Comparison of ENCODE assay signal across 8 mouse cellular contexts in genomic region chr11:119393483-119393804, GRCm38 (mm10). TPM values are rescaled to one million over a fixed set of nuclear protein-coding genes. Genes with fewer than 3 reads are reported as not detected.
DNase-seq lines count a peak whose midpoint lies in the region; ATAC-seq and TF ChIP-seq lines count a peak whose summit lies in the region.

No protein-coding gene starts in this region.

- H3K9me3 ChIP-seq in lung, embryonic 14.5 days (ENCODE audit: low read depth, low read length): no peaks in the 10 kb centered on the region
- H3K9me3 ChIP-seq in embryonic facial prominence, embryonic 14.5 days (ENCODE audit: control insufficient read depth, low read length): no peaks in the 10 kb centered on the region
- H3K9me3 ChIP-seq in intestine, embryonic 15.5 days: no peaks in the 10 kb centered on the region
- no peaks in the 10 kb centered on the region for H3K9me3 ChIP-seq in neural tube, embryonic 14.5 days (ENCODE audit: control insufficient read depth, low read length)

- peaks cover 12% of the 10 kb centered on the region for H3K4me1 ChIP-seq in lung, embryonic 14.5 days (ENCODE audit: insufficient read depth)
- peaks cover 10% of the 10 kb centered on the region for H3K4me1 ChIP-seq in embryonic facial prominence, embryonic 14.5 days (ENCODE audit: control insufficient read depth, insufficient read depth, low read length)
- peaks cover 29% of the 10 kb centered on the region for H3K4me1 ChIP-seq in intestine, embryonic 15.5 days (replicated peaks)
- peaks cover 10% of the 10 kb centered on the region; the same call in 1 of the 2 replicates for H3K4me1 ChIP-seq in neural tube, embryonic 14.5 days (ENCODE audit: control insufficient read depth, insufficient read depth, low read length)

- peak overlapping the region; percentile 70; the same call in 1 of the 2 replicates for H3K27ac ChIP-seq in lung, embryonic 14.5 days (ENCODE audit: low read depth)
- H3K27ac ChIP-seq in embryonic facial prominence, embryonic 14.5 days (replicated peaks; ENCODE audit: low read depth, low read length): no peak overlapping the region
- H3K27ac ChIP-seq in intestine, embryonic 15.5 days: peak overlapping the region; percentile 91
- H3K27ac ChIP-seq in neural tube, embryonic 14.5 days (ENCODE audit: low read depth, low read length): no peak overlapping the region

- H3K4me2 ChIP-seq in lung, embryonic 14.5 days: peak overlapping the region; percentile 89
- H3K4me2 ChIP-seq in embryonic facial prominence, embryonic 14.5 days (ENCODE audit: low read depth, low read length): peak overlapping the region; percentile 84
- peak overlapping the region; percentile 98 for H3K4me2 ChIP-seq in intestine, embryonic 15.5 days (replicated peaks)
- peak overlapping the region; percentile 46 for H3K4me2 ChIP-seq in neural tube, embryonic 14.5 days (ENCODE audit: low read depth, low read length)

- TF ChIP-seq CTCF in lung, embryonic 14.5 days (IDR thresholded peaks at IDR 0.05; ENCODE audit: low read depth): no peak

- WGBS in lung, embryonic 14.5 days: 23% methylated on average over 7 of the region's 7 CpGs
- WGBS in embryonic facial prominence, embryonic 14.5 days: 26% methylated on average over 7 of the region's 7 CpGs
- 27% methylated on average over 7 of the region's 7 CpGs for WGBS in intestine, embryonic 15.5 days
- WGBS in neural tube, embryonic 14.5 days: 23% methylated on average over 7 of the region's 7 CpGs

- H3K36me3 ChIP-seq in lung, embryonic 14.5 days (ENCODE audit: insufficient read depth): peaks cover 3% of the 10 kb centered on the region; the same call in 1 of the 2 replicates
- H3K36me3 ChIP-seq in embryonic facial prominence, embryonic 14.5 days (ENCODE audit: control insufficient read depth, insufficient read depth, low read length): no peaks in the 10 kb centered on the region
- H3K36me3 ChIP-seq in intestine, embryonic 15.5 days: no peaks in the 10 kb centered on the region
- H3K36me3 ChIP-seq in neural tube, embryonic 14.5 days (ENCODE audit: control insufficient read depth, insufficient read depth, low read length): no peaks in the 10 kb centered on the region

- no peaks in the 10 kb centered on the region; the same call in 1 of the 2 replicates for H3K27me3 ChIP-seq in lung, embryonic 14.5 days (ENCODE audit: insufficient read depth, low read length)
- H3K27me3 ChIP-seq in embryonic facial prominence, embryonic 14.5 days (replicated peaks; ENCODE audit: control insufficient read depth, insufficient read depth, low read length): peaks cover 64% of the 10 kb centered on the region
- H3K27me3 ChIP-seq in intestine, embryonic 15.5 days (replicated peaks): 0 out of 2 replicates have a peak, but pooled peaks cover 4% of the 10 kb centered on the region
- H3K27me3 ChIP-seq in neural tube, embryonic 14.5 days (ENCODE audit: control insufficient read depth, insufficient read depth, low read length): peaks cover 38% of the 10 kb centered on the region

- no peak for DNase-seq in lung, embryonic 14.5 days
- no peak for DNase-seq in lung, postnatal 4 days
- DNase-seq in embryonic facial prominence, embryonic 14.5 days (ENCODE audit: low spot score): no peak
- DNase-seq in cerebellum, adult 11 months: no peak
- no peak for DNase-seq in thymus, postnatal 25 days

- peak overlapping the region; percentile 65 for H3K9ac ChIP-seq in lung, embryonic 14.5 days
- H3K9ac ChIP-seq in embryonic facial prominence, embryonic 14.5 days (ENCODE audit: low read depth, low read length): peak overlapping the region; percentile 56
- peak overlapping the region; percentile 56 for H3K9ac ChIP-seq in intestine, embryonic 15.5 days
- H3K9ac ChIP-seq in neural tube, embryonic 14.5 days (replicated peaks; ENCODE audit: low read depth, low read length): no peak overlapping the region; the same call in 1 of the 2 replicates

- peak overlapping the region; percentile 57 for H3K4me3 ChIP-seq in lung, embryonic 14.5 days (ENCODE audit: low read depth, low read length)
- peak overlapping the region; percentile 54 for H3K4me3 ChIP-seq in embryonic facial prominence, embryonic 14.5 days (ENCODE audit: low read depth, low read length)
- peak overlapping the region; percentile 65 for H3K4me3 ChIP-seq in intestine, embryonic 15.5 days (replicated peaks)
- H3K4me3 ChIP-seq in neural tube, embryonic 14.5 days (ENCODE audit: low read depth, low read length): peak overlapping the region; percentile 27; the same call in 1 of the 2 replicates

- ATAC-seq in lung, embryonic 14.5 days (ENCODE audit: insufficient read depth): no peak; the same call in 1 of the 2 replicates
- no peak for ATAC-seq in embryonic facial prominence, embryonic 14.5 days (ENCODE audit: low read depth)
- ATAC-seq in intestine, embryonic 15.5 days: no peak
- ATAC-seq in neural tube, embryonic 14.5 days (ENCODE audit: low read depth): no peak
- ATAC-seq in CD4-positive, CD25-positive, alpha-beta regulatory T cell, adult 4 months: no peak

RNA-seq across cellular contexts. Expression of gene Rnf213, which starts 0.5 kb away (rescaled TPM):
- 12.5 and 12.7 TPM in 2 replicates for polyA plus RNA-seq in lung, embryonic 14.5 days (2014; fragmentation: Nextera tagmentation; extraction: Ambion mirVana)
- 5.0 and 5.3 TPM in 2 replicates for polyA plus RNA-seq in embryonic facial prominence, embryonic 14.5 days (2014; fragmentation: Nextera tagmentation; extraction: Ambion mirVana)
- polyA plus RNA-seq in intestine, embryonic 15.5 days (2015; fragmentation: Nextera tagmentation; extraction: Ambion mirVana): 8.3 and 9.2 TPM in 2 replicates
- polyA plus RNA-seq in neural tube, embryonic 14.5 days (2014; fragmentation: Nextera tagmentation; extraction: Ambion mirVana): 0.72 and 1.7 TPM in 2 replicates
- 10 to 100 TPM; 51.8 to 54.0 TPM for polyA plus RNA-seq in CD4-positive, CD25-positive, alpha-beta regulatory T cell, adult 4 months (2017; shearing (Covaris generic))

RNA-seq across cellular contexts. Expression of gene Slc26a11, which starts 38.1 kb away (rescaled TPM):
- 9.1 and 9.3 TPM in 2 replicates for polyA plus RNA-seq in lung, embryonic 14.5 days (2014; fragmentation: Nextera tagmentation; extraction: Ambion mirVana)
- 7.8 and 8.4 TPM in 2 replicates for polyA plus RNA-seq in embryonic facial prominence, embryonic 14.5 days (2014; fragmentation: Nextera tagmentation; extraction: Ambion mirVana)
- 7.2 and 9.9 TPM in 2 replicates for polyA plus RNA-seq in intestine, embryonic 15.5 days (2015; fragmentation: Nextera tagmentation; extraction: Ambion mirVana)
- polyA plus RNA-seq in neural tube, embryonic 14.5 days (2014; fragmentation: Nextera tagmentation; extraction: Ambion mirVana): 5.1 and 5.2 TPM in 2 replicates
- 10 to 100 TPM in 1 of 2 experiments, 1 to 10 TPM in 1; 8.0 to 16.2 TPM for polyA plus RNA-seq in CD4-positive, CD25-positive, alpha-beta regulatory T cell, adult 4 months (2017; shearing (Covaris generic))

RNA-seq across cellular contexts. Expression of gene Sgsh, which starts 38.1 kb away (rescaled TPM):
- 7.6 and 9.5 TPM in 2 replicates for polyA plus RNA-seq in lung, embryonic 14.5 days (2014; fragmentation: Nextera tagmentation; extraction: Ambion mirVana)
- polyA plus RNA-seq in embryonic facial prominence, embryonic 14.5 days (2014; fragmentation: Nextera tagmentation; extraction: Ambion mirVana): 7.2 and 7.3 TPM in 2 replicates
- polyA plus RNA-seq in intestine, embryonic 15.5 days (2015; fragmentation: Nextera tagmentation; extraction: Ambion mirVana): 7.5 and 10.5 TPM in 2 replicates
- polyA plus RNA-seq in neural tube, embryonic 14.5 days (2014; fragmentation: Nextera tagmentation; extraction: Ambion mirVana): 4.4 and 5.0 TPM in 2 replicates
- 10 to 100 TPM in 1 of 2 experiments, 1 to 10 TPM in 1; 7.4 to 19.9 TPM for polyA plus RNA-seq in CD4-positive, CD25-positive, alpha-beta regulatory T cell, adult 4 months (2017; shearing (Covaris generic))

Comparison
In these comparisons a context has a peak if more than half of its experiments do, and no peak if none do; other contexts are left out.
1. H3K27ac ChIP-seq: peak in lung, embryonic 14.5 days (single experiment) and intestine, embryonic 15.5 days (single experiment); none in embryonic facial prominence, embryonic 14.5 days (single experiment) and neural tube, embryonic 14.5 days (single experiment).
2. H3K4me2 ChIP-seq: peak in every context shown above with its lines; median percentile 98 in intestine, embryonic 15.5 days; 89 in lung, embryonic 14.5 days; 84 in embryonic facial prominence, embryonic 14.5 days; 46 in neural tube, embryonic 14.5 days.
3. Peak in every context shown above with its lines, with median percentiles within 50 percentile points of each other: H3K4me3 ChIP-seq.